Mouse (Mus musculus): ENCODE data around the gene Mrps23.
A peak's percentile ranks its signal among the peaks of the same experiment; 100 is the strongest.

The Mrps23 gene

DNA sequence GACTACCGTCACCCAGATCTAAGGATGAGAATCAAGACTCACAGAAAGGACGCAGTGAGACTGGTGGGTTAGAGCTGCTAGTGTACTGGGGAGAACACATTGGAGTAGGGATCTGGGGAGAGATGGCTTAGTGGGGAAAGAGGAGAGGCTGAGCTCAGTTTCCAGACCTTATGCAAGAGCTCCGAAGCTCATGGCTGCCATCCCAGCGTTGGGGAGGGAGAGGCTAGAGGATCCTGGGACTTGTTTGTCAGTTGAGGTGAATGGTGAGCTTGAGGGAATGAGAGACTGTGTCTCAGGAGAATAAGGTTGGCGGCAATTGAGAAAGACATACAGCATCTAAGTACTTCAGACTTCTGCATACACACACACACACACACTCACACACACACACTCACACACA is 44.4 kb downstream of the Mrps23 start:
- no peak for ATAC-seq (ENCODE audit: low TSS enrichment)

- no peak for ATAC-seq (ENCODE audit: low TSS enrichment)
Measured at GRCm38 (mm10) chr11:88250568-88250967, 46.4 kb downstream of the Mrps23 start.

DNA sequence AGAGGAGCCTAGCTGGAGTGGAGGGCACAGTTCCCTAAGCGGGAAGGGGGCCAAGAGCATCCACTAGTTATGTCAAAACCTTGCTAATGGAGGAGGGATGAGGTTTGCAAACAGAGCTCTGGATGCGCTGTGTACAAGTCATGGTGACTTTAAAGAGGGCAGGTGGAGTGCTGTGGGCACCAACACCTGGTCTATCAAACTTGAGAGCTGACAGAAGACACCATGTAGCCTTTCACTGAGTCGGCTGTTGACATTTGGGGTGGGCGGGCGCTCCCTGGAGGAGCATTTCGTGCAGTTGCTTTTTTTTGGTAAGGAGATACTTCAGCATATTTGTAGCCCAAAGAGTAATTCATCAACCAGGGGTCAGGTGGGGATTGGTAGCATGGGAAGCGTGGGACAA is 47.1 kb downstream of the Mrps23 start:
- no peak for ATAC-seq (ENCODE audit: low TSS enrichment)

- peak; percentile 91 for ATAC-seq (ENCODE audit: low TSS enrichment)
Measured at GRCm38 (mm10) chr11:88251972-88252766, 48.0 kb downstream of the Mrps23 start.

- ATAC-seq (ENCODE audit: low TSS enrichment), result peak; percentile 67; the same call in 1 of the 2 replicates
Measured at GRCm38 (mm10) chr11:88252767-88253513, 48.8 kb downstream of the Mrps23 start.

GRCm38 (mm10) chr11:88253514-88254167 is 49.5 kb downstream of the Mrps23 start:
- no peak for ATAC-seq (ENCODE audit: low TSS enrichment)

GRCm38 (mm10) chr11:88257700-88258099 is 53.5 kb downstream of the Mrps23 start:
- ATAC-seq (ENCODE audit: low TSS enrichment), result no peak

DNA sequence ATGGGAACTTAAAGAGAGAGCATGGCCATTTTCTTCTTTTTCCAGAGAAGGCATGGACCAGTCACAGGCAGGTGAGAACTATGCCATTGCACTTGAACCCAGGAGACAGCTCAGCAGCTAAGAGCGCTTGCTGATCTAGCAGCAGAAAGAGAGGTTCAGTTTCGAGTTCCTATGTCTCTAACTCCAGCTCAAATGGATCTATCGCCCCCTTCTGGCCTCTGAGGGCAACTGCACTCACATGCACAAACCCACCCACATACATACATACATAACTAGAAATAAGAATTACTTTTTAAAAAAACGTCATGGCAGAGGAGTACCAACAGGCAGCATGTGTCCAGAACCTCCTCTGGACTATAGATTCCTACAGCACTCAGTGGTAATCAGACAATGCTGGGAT is 54.0 kb downstream of the Mrps23 start:
- no peak for ATAC-seq (ENCODE audit: low TSS enrichment)

DNA sequence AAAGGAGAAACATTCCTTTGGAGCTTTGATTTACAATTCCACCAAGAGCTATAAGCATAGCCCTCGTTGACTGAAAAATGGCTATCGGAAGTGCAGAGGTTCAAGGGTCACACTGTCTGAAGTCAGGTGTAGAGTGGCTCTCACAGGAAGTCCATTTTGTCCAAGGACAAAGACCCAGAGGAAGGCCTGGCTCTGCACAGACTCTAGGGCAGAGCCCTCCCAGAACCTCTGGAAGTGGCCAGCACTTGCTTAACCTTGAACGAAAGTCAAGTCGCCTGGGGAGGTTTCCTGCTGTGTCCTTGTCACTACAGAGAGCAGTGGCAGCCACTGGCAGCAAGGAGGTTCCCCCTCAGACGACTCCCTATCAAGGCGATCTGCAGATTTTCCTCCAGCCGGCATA is 56.3 kb downstream of the Mrps23 start:
- no peak for ATAC-seq (ENCODE audit: low TSS enrichment)

All from frontal cortex, adult (tissue).